Mouse (Mus musculus) liver, embryonic 16.5 days (tissue): ENCODE measurements around the gene Ugt2b38. TPM values are rescaled to one million over a fixed set of nuclear protein-coding genes. Genes with fewer than 3 reads are reported as not detected.
"Not testable (repeated sequence)": the region's sequence is repeated elsewhere in the genome, so short reads cannot be mapped to it uniquely, and the experiment has no call there.

Experiments used
- ATAC-seq: fragments of 200-750 bp; cut with Nextera tagmentation; 2 replicates; pipeline ENCODE4 v1.8.0; 2017; ENCODE audit warnings: low read depth, mild to moderate bottlenecking, moderate number of reproducible peaks, moderate library complexity
- H3K27ac ChIP-seq: fragments of 300-500 bp; sonication (generic); 2 replicates; pipeline ENCODE4 v1.5.1; 2014; ENCODE audit warnings: mild to moderate bottlenecking, low read length
- H3K27me3 ChIP-seq: fragments of 300-500 bp; sonication (generic); 2 replicates; pipeline ENCODE4 v1.6.1; 2014; ENCODE audit warnings: low read depth, low read length, mixed read lengths; ENCODE audit not compliant: control insufficient read depth, insufficient read depth
- H3K36me3 ChIP-seq: fragments of 300-500 bp; sonication (generic); 2 replicates; pipeline ENCODE4 v1.6.1; 2014; ENCODE audit warnings: mild to moderate bottlenecking; ENCODE audit not compliant: control insufficient read depth, insufficient read depth
- H3K4me1 ChIP-seq: fragments of 300-500 bp; sonication (generic); 2 replicates; pipeline ENCODE4 v1.6.1; 2014; ENCODE audit warnings: low read depth, low read length, mixed read lengths; ENCODE audit not compliant: control insufficient read depth
- H3K4me2 ChIP-seq: fragments of 300-500 bp; sonication (generic); 2 replicates; pipeline ENCODE4 v1.6.1; 2014; ENCODE audit warnings: low read depth, low read length, mixed read lengths
- H3K4me3 ChIP-seq: fragments of 300-500 bp; sonication (generic); 2 replicates; pipeline ENCODE4 v1.5.1; 2014; ENCODE audit warnings: low read depth, mild to moderate bottlenecking, low read length
- H3K9ac ChIP-seq: fragments of 300-500 bp; sonication (generic); 2 replicates; pipeline ENCODE4 v1.6.1; 2014; ENCODE audit warnings: low read depth, low read length
- H3K9me3 ChIP-seq: fragments of 300-500 bp; sonication (generic); replicated peaks from 2 replicates; pipeline ENCODE4 v1.6.1; 2016; ENCODE audit warnings: low read length; ENCODE audit not compliant: control insufficient read depth
- WGBS: fragments of 180-500 bp; shearing (Covaris S2); extraction: QIAGEN DNeasy Blood & Tissue Kit; methylation state at CpG from one replicate; pipeline ENCODE4 v1.1.7; 2014; ENCODE audit not compliant: insufficient replicate concordance; 5-methylcytosine and 5-hydroxymethylcytosine counted together
- polyA plus RNA-seq: library from polyadenylated mRNA; unstranded; fragments of >200 nt; fragmentation: Nextera tagmentation; extraction: Ambion mirVana; gene quantifications from 2 replicates; pipeline ENCODE4 v1.2.1, GENCODE M21; 2015

Ugt2b38 gene
- polyA plus RNA-seq = not detected in 2 replicates

- not testable (repeated sequence) for H3K27ac ChIP-seq, H3K9ac ChIP-seq, H3K4me2 ChIP-seq, H3K9me3 ChIP-seq, H3K36me3 ChIP-seq, H3K27me3 ChIP-seq, ATAC-seq, H3K4me3 ChIP-seq, H3K4me1 ChIP-seq
- 59% methylated on average over 1 of the region's 2 CpGs for WGBS
These were observed at the start of gene Ugt2b38 for GRCm38 (mm10) chr5:87424041-87424440. Gene Ugt2b38, minus strand, starts transcription at chr5:87424203.

- Histone ChIP-seq H3K4me3 (no peak overlapping the region), H3K4me2 (no peak overlapping the region), H3K9ac (no peak overlapping the region), H3K36me3 (no peaks in the 10 kb centered on the region), H3K4me1 (no peaks in the 10 kb centered on the region), H3K27ac (no peak overlapping the region), H3K9me3 (no peaks in the 10 kb centered on the region), H3K27me3 (no peaks in the 10 kb centered on the region)
- no peak for ATAC-seq
- WGBS = 40% methylated on average over 1 of the region's 1 CpGs
These were observed 34.8 kb upstream of the Ugt2b38 start for GRCm38 (mm10) chr5:87458810-87459209.

GRCm38 (mm10) chr5:87457701-87458100, 33.7 kb upstream of the Ugt2b38 start:
- no peaks in the 10 kb centered on the region for H3K4me1 ChIP-seq
- no peaks in the 10 kb centered on the region for H3K9me3 ChIP-seq
- H3K4me3 ChIP-seq = no peak overlapping the region
- H3K4me2 ChIP-seq = no peak overlapping the region
- no peak overlapping the region for H3K9ac ChIP-seq
- H3K36me3 ChIP-seq = no peaks in the 10 kb centered on the region
- H3K27me3 ChIP-seq = no peaks in the 10 kb centered on the region
- no peak overlapping the region for H3K27ac ChIP-seq
- ATAC-seq = no peak

- H3K4me3 ChIP-seq = no peak overlapping the region
- H3K4me2 ChIP-seq = no peak overlapping the region
- no peak overlapping the region for H3K27ac ChIP-seq
- H3K4me1 ChIP-seq = no peaks in the 10 kb centered on the region
- 56% methylated on average over 3 of the region's 3 CpGs for WGBS
- no peaks in the 10 kb centered on the region for H3K36me3 ChIP-seq
- no peaks in the 10 kb centered on the region for H3K9me3 ChIP-seq
- no peak overlapping the region for H3K9ac ChIP-seq
- H3K27me3 ChIP-seq = no peaks in the 10 kb centered on the region
- no peak for ATAC-seq
These were observed 32.3 kb upstream of the Ugt2b38 start for GRCm38 (mm10) chr5:87456216-87456850.

GRCm38 (mm10) chr5:87455519-87455918, 31.5 kb upstream of the Ugt2b38 start:
- no peak overlapping the region for H3K9ac ChIP-seq
- H3K4me2 ChIP-seq = no peak overlapping the region
- no peak for ATAC-seq
- H3K4me1 ChIP-seq = no peaks in the 10 kb centered on the region
- no peak overlapping the region for H3K27ac ChIP-seq
- H3K9me3 ChIP-seq = no peaks in the 10 kb centered on the region
- H3K36me3 ChIP-seq = no peaks in the 10 kb centered on the region
- no peak overlapping the region for H3K4me3 ChIP-seq
- no peaks in the 10 kb centered on the region for H3K27me3 ChIP-seq

GRCm38 (mm10) chr5:87452514-87452913, 28.5 kb upstream of the Ugt2b38 start:
- not testable (repeated sequence) for H3K4me2 ChIP-seq, H3K27ac ChIP-seq, ATAC-seq, H3K27me3 ChIP-seq, H3K9me3 ChIP-seq, H3K4me3 ChIP-seq, H3K36me3 ChIP-seq, H3K4me1 ChIP-seq, H3K9ac ChIP-seq
- 65% methylated on average over 4 of the region's 5 CpGs for WGBS

GRCm38 (mm10) chr5:87436264-87436663, 12.3 kb upstream of the Ugt2b38 start:
- no peak overlapping the region for H3K4me3 ChIP-seq
- no peaks in the 10 kb centered on the region for H3K9me3 ChIP-seq
- H3K27me3 ChIP-seq = no peaks in the 10 kb centered on the region
- no peaks in the 10 kb centered on the region for H3K36me3 ChIP-seq
- no peak overlapping the region for H3K9ac ChIP-seq
- no peak for ATAC-seq
- H3K4me1 ChIP-seq = no peaks in the 10 kb centered on the region
- no peak overlapping the region for H3K27ac ChIP-seq
- WGBS = 30% methylated on average over 3 of the region's 3 CpGs
- no peak overlapping the region for H3K4me2 ChIP-seq

GRCm38 (mm10) chr5:87425676-87426075, 1.7 kb upstream of the Ugt2b38 start:
- Histone ChIP-seq H3K27me3 (no peaks in the 10 kb centered on the region), H3K27ac (no peak overlapping the region), H3K4me3 (no peak overlapping the region), H3K9ac (no peak overlapping the region), H3K4me1 (no peaks in the 10 kb centered on the region), H3K9me3 (no peaks in the 10 kb centered on the region), H3K4me2 (no peak overlapping the region), H3K36me3 (no peaks in the 10 kb centered on the region)
- WGBS = 43% methylated on average over 3 of the region's 3 CpGs
- no peak for ATAC-seq

- 59% methylated on average over 4 of the region's 4 CpGs for WGBS
- Histone ChIP-seq H3K4me1 (no peaks in the 10 kb centered on the region), H3K4me3 (no peak overlapping the region), H3K9ac (no peak overlapping the region), H3K27ac (no peak overlapping the region), H3K36me3 (no peaks in the 10 kb centered on the region), H3K9me3 (no peaks in the 10 kb centered on the region), H3K27me3 (no peaks in the 10 kb centered on the region), H3K4me2 (no peak overlapping the region)
- no peak for ATAC-seq
These were observed 27.0 kb downstream of the Ugt2b38 start for GRCm38 (mm10) chr5:87396968-87397367.
